Mouse (Mus musculus): ENCODE results near the gene Apol6. TPM values are rescaled to one million over a fixed set of nuclear protein-coding genes. Genes with fewer than 3 reads are reported as not detected.
A peak's percentile ranks its signal among the peaks of the same experiment; 100 is the strongest.
"Not testable (repeated sequence)": the region's sequence is repeated elsewhere in the genome, so short reads cannot be mapped to it uniquely, and the experiment has no call there.

The Apol6 gene
- polyA plus RNA-seq, 1 experiment from 2014 or later = not detected

DNA sequence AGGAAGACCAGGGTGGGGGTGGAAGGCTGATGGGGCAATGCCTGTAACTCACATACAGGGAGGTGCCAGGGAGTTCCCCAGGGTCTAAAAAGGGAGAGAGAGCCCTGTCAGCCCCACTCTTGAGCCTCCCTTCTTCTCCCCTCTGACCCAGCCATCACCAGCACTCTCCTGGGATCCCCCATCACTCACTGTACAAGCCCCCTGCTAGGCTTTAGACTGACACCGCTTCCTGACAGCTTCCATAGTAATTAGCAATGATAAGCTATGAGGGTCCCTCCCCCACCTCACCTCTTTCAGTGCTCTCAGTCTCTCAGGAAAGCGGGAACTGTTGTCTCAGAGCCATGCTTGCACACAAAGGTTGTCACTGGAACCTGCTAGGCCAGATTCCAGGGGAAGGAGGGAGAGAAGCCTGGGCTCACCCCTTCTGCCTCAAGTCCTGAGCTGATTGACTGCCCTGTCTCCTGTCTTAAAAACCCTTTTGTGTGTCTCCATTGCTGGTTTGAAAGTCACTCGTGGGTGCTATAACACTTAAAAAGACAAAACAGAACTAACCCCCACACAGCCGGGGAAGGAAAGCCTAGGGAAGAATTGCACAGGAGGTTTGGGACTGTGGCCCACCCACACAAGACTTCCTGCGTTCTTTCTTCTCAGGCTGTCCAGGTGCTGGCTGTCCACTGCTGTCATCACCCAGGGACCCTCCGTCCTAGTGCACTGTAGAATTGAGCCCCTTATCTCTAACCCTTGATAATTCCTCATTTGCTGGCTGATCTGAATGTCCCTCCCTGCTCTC, 11.7 kb downstream of the Apol6 start:
- no peak; the same call in 1 of the 2 replicates for ATAC-seq
- H3K27me3 ChIP-seq (ENCODE audit: control insufficient read depth, insufficient read depth, low read depth, low read length) = no peaks in the 10 kb centered on the region
- no peaks in the 10 kb centered on the region for H3K36me3 ChIP-seq (ENCODE audit: control insufficient read depth, insufficient read depth, low read length)
- H3K4me3 ChIP-seq (ENCODE audit: low read depth, low read length) = no peak overlapping the region
- H3K27ac ChIP-seq (ENCODE audit: low read length) = peak overlapping the region; percentile 36; the same call in 1 of the 2 replicates
- no peak overlapping the region for H3K4me2 ChIP-seq (ENCODE audit: low read length)
- H3K9me3 ChIP-seq (replicated peaks; ENCODE audit: control insufficient read depth, low read length, poor library complexity, severe bottlenecking) = no peaks in the 10 kb centered on the region
- H3K9ac ChIP-seq (ENCODE audit: low read depth, low read length) = 0 out of 2 replicates have a peak overlapping the region, but pooled peaks have one; percentile 8
- WGBS = 29% methylated on average over 6 of the region's 6 CpGs
- peaks cover 8% of the 10 kb centered on the region for H3K4me1 ChIP-seq (ENCODE audit: control insufficient read depth, insufficient read depth, low read length)

DNA sequence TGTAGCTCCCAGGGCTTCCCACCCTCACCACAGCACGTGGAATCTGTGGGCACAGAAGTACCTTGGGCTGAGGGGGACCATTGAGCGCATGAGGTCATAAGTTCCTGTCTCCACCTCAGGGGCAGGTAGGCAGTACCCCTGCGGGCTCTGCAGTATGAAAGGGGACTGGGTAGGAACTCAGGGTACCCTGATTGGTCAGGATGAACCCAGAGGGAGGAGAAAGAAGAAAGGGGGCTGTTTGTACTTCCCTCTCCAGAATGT, 12.2 kb downstream of the Apol6 start:
- no peak for ATAC-seq
- Histone ChIP-seq H3K9me3 (replicated peaks; ENCODE audit: control insufficient read depth, low read length, poor library complexity, severe bottlenecking) (no peaks in the 10 kb centered on the region), H3K4me3 (ENCODE audit: low read depth, low read length) (no peak overlapping the region), H3K4me2 (ENCODE audit: low read length) (no peak overlapping the region), H3K27ac (ENCODE audit: low read length) (no peak overlapping the region), H3K4me1 (ENCODE audit: control insufficient read depth, insufficient read depth, low read length) (peaks cover 8% of the 10 kb centered on the region), H3K27me3 (ENCODE audit: control insufficient read depth, insufficient read depth, low read depth, low read length) (no peaks in the 10 kb centered on the region), H3K36me3 (ENCODE audit: control insufficient read depth, insufficient read depth, low read length) (no peaks in the 10 kb centered on the region), H3K9ac (ENCODE audit: low read depth, low read length) (no peak overlapping the region)
- 71% methylated on average over 3 of the region's 3 CpGs for WGBS

DNA sequence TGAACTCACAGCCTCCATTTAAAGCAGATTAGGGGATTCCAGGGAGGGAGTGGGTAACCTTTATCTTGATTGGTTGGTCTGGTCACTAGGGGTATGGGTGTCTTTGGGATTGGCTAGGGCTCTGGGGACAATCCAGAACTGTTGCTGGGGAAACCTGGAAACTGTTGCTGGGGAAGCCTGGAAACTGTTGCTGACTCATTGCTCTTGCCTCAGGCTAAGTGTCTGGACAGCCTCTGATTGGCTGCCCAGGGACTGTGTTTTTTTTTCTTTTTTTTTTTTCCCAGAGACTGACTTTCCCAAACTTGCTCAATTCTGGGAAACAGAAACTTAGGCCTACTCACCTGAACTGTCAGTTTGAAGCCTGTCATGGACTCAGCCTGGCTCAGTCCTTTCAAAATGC, 14.0 kb downstream of the Apol6 start:
- Histone ChIP-seq H3K36me3 (ENCODE audit: control insufficient read depth, insufficient read depth, low read length) (no peaks in the 10 kb centered on the region), H3K4me3 (ENCODE audit: low read depth, low read length) (no peak overlapping the region), H3K4me2 (ENCODE audit: low read length) (no peak overlapping the region), H3K27me3 (ENCODE audit: control insufficient read depth, insufficient read depth, low read depth, low read length) (no peaks in the 10 kb centered on the region), H3K4me1 (ENCODE audit: control insufficient read depth, insufficient read depth, low read length) (peaks cover 8% of the 10 kb centered on the region), H3K9me3 (replicated peaks; ENCODE audit: control insufficient read depth, low read length, poor library complexity, severe bottlenecking) (no peaks in the 10 kb centered on the region), H3K9ac (ENCODE audit: low read depth, low read length) (no peak overlapping the region), H3K27ac (ENCODE audit: low read length) (no peak overlapping the region)
- no peak for ATAC-seq

DNA sequence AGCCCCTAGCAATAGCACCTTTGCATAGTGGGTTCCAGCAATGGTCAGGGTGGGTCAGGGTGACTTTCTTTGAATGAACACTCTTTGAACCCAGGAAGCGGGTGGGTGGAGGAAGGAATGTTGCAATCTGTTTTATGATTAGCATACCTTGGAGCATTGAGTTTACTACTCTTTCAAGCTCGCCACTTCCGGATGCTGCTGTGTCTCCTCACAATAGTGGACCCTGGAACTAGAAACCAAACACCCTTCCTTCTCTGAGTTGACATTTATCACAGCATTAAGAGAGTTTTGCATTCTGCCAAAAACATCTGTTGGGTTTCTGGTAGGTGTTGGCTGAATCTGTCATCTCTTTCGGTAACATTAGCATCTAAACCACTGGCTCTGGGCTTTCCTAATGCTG, 14.9 kb downstream of the Apol6 start:
- H3K27me3 ChIP-seq (ENCODE audit: control insufficient read depth, insufficient read depth, low read depth, low read length); H3K9me3 ChIP-seq (replicated peaks; ENCODE audit: control insufficient read depth, low read length, poor library complexity, severe bottlenecking); H3K9ac ChIP-seq (ENCODE audit: low read depth, low read length); H3K27ac ChIP-seq (ENCODE audit: low read length); H3K4me3 ChIP-seq (ENCODE audit: low read depth, low read length); ATAC-seq; H3K4me1 ChIP-seq (ENCODE audit: control insufficient read depth, insufficient read depth, low read length); H3K4me2 ChIP-seq (ENCODE audit: low read length); H3K36me3 ChIP-seq (ENCODE audit: control insufficient read depth, insufficient read depth, low read length): not testable (repeated sequence)
- WGBS = 98% methylated on average over 4 of the region's 4 CpGs

GRCm38 (mm10) chr15:77062746-77063145, 18.2 kb downstream of the Apol6 start:
- Histone ChIP-seq H3K4me1 (ENCODE audit: control insufficient read depth, insufficient read depth, low read length) (no peaks in the 10 kb centered on the region), H3K36me3 (ENCODE audit: control insufficient read depth, insufficient read depth, low read length) (no peaks in the 10 kb centered on the region), H3K9ac (ENCODE audit: low read depth, low read length) (no peak overlapping the region), H3K27me3 (ENCODE audit: control insufficient read depth, insufficient read depth, low read depth, low read length) (no peaks in the 10 kb centered on the region), H3K4me3 (ENCODE audit: low read depth, low read length) (no peak overlapping the region), H3K9me3 (replicated peaks; ENCODE audit: control insufficient read depth, low read length, poor library complexity, severe bottlenecking) (no peaks in the 10 kb centered on the region), H3K4me2 (ENCODE audit: low read length) (no peak overlapping the region), H3K27ac (ENCODE audit: low read length) (no peak overlapping the region)
- ATAC-seq = no peak

DNA sequence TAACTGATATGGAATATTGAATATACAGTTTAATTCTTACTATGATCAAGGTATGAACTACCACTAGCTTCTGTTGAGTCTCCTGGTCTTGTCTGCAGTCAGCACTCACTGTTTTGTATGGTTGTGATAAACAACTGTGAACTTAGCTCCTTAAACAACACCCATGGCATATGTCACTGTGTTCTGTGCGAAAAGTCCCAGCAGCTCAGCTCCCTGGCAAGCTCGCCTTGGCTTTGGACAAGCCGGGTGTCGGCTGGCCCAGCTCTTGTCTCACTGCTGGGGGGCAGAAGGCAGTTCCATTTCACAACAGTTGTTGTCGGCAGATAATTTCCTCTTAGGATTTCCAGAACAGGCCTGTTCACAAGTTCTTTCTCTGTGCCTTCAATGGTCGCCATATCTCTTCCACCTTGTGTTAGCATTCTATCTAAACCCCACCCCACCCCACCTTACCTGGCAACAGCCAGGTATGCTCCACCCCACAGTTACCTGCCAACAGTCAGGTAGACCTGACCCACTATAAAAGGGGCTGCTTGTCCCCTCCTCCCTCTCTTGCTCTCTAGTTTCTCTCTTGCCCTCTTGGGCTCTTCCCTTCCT, 20.8 kb downstream of the Apol6 start:
- Histone ChIP-seq H3K36me3 (ENCODE audit: control insufficient read depth, insufficient read depth, low read length) (no peaks in the 10 kb centered on the region), H3K4me2 (ENCODE audit: low read length) (no peak overlapping the region), H3K9me3 (replicated peaks; ENCODE audit: control insufficient read depth, low read length, poor library complexity, severe bottlenecking) (no peaks in the 10 kb centered on the region), H3K27ac (ENCODE audit: low read length) (no peak overlapping the region), H3K4me1 (ENCODE audit: control insufficient read depth, insufficient read depth, low read length) (no peaks in the 10 kb centered on the region), H3K4me3 (ENCODE audit: low read depth, low read length) (no peak overlapping the region), H3K9ac (ENCODE audit: low read depth, low read length) (no peak overlapping the region), H3K27me3 (ENCODE audit: control insufficient read depth, insufficient read depth, low read depth, low read length) (no peaks in the 10 kb centered on the region)
- ATAC-seq = no peak
- 94% methylated on average over 6 of the region's 6 CpGs for WGBS

DNA sequence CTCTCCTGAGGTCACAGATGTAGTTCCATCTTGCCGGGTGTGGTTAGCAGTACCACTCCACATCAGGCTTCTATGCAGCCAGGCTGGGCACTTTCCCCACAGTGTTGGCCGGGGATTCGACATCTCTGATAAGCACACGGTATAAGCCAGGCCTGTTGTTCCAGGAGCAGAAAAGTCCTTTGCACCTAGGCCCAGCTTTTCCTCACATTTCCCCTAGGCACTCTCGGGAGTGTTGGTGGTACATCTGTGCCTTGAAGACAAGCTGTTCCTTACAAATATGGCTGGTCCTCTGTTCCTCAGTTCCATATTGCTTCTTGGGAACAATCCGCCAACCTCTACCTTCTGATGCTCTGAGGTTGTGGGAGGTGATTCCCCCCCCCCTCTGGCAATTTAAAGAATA, 21.7 kb downstream of the Apol6 start:
- H3K4me3 ChIP-seq (ENCODE audit: low read depth, low read length) = no peak overlapping the region
- H3K36me3 ChIP-seq (ENCODE audit: control insufficient read depth, insufficient read depth, low read length) = no peaks in the 10 kb centered on the region
- no peaks in the 10 kb centered on the region for H3K27me3 ChIP-seq (ENCODE audit: control insufficient read depth, insufficient read depth, low read depth, low read length)
- no peaks in the 10 kb centered on the region for H3K9me3 ChIP-seq (replicated peaks; ENCODE audit: control insufficient read depth, low read length, poor library complexity, severe bottlenecking)
- H3K4me1 ChIP-seq (ENCODE audit: control insufficient read depth, insufficient read depth, low read length) = no peaks in the 10 kb centered on the region; the same call in 1 of the 2 replicates
- 90% methylated on average over 6 of the region's 6 CpGs for WGBS
- no peak overlapping the region for H3K27ac ChIP-seq (ENCODE audit: low read length)
- no peak overlapping the region for H3K4me2 ChIP-seq (ENCODE audit: low read length)
- H3K9ac ChIP-seq (ENCODE audit: low read depth, low read length) = no peak overlapping the region
- no peak for ATAC-seq

DNA sequence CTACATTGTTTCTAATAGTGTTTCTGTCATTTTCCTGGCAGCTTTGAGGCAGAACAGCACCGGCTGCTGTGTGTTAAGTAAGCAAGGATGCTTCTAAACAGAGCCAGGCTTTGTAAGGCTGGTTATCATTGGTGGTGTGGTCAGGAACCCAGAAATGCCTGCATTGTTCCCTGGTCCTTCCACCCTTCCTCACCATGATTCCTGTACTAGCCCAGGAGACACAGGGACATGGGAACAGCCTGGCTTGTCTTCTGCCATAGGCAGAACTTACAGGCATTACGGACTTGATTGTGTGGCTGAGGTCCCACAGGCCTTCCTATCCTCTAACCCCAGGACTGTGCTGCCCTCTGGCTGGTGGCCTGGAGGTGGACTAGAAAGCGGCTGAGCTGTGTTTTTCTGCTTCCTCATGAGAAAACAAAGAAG, 23.9 kb downstream of the Apol6 start:
- H3K4me2 ChIP-seq (ENCODE audit: low read length) = no peak overlapping the region
- no peaks in the 10 kb centered on the region for H3K27me3 ChIP-seq (ENCODE audit: control insufficient read depth, insufficient read depth, low read depth, low read length)
- H3K27ac ChIP-seq (ENCODE audit: low read length) = no peak overlapping the region
- no peak overlapping the region for H3K9ac ChIP-seq (ENCODE audit: low read depth, low read length)
- no peaks in the 10 kb centered on the region for H3K9me3 ChIP-seq (replicated peaks; ENCODE audit: control insufficient read depth, low read length, poor library complexity, severe bottlenecking)
- WGBS = 66% methylated on average over 3 of the region's 3 CpGs
- no peak for ATAC-seq
- H3K36me3 ChIP-seq (ENCODE audit: control insufficient read depth, insufficient read depth, low read length) = no peaks in the 10 kb centered on the region
- H3K4me3 ChIP-seq (ENCODE audit: low read depth, low read length) = no peak overlapping the region
- peaks cover 5% of the 10 kb centered on the region; the same call in 1 of the 2 replicates for H3K4me1 ChIP-seq (ENCODE audit: control insufficient read depth, insufficient read depth, low read length)

GRCm38 (mm10) chr15:77069019-77069418, 24.5 kb downstream of the Apol6 start:
- Histone ChIP-seq H3K36me3 (ENCODE audit: control insufficient read depth, insufficient read depth, low read length) (no peaks in the 10 kb centered on the region), H3K4me1 (ENCODE audit: control insufficient read depth, insufficient read depth, low read length) (peaks cover 5% of the 10 kb centered on the region; the same call in 1 of the 2 replicates), H3K4me3 (ENCODE audit: low read depth, low read length) (no peak overlapping the region), H3K27ac (ENCODE audit: low read length) (no peak overlapping the region), H3K27me3 (ENCODE audit: control insufficient read depth, insufficient read depth, low read depth, low read length) (no peaks in the 10 kb centered on the region), H3K9me3 (replicated peaks; ENCODE audit: control insufficient read depth, low read length, poor library complexity, severe bottlenecking) (no peaks in the 10 kb centered on the region), H3K4me2 (ENCODE audit: low read length) (no peak overlapping the region), H3K9ac (ENCODE audit: low read depth, low read length) (no peak overlapping the region)
- ATAC-seq = no peak
- WGBS = 90% methylated on average over 3 of the region's 3 CpGs
